Mouse (Mus musculus): ENCODE measurements around the gene Olfr474. TPM values are rescaled to one million over a fixed set of nuclear protein-coding genes. Genes with fewer than 3 reads are reported as not detected.
"Not testable (repeated sequence)": the region's sequence is repeated elsewhere in the genome, so short reads cannot be mapped to it uniquely, and the experiment has no call there.

Gene Olfr474
- not detected in 2 replicates for polyA plus RNA-seq (2012; ENCODE audit: insufficient read depth, low replicate concordance)

- Histone ChIP-seq H3K4me3 (replicated peaks) (no peak within 1 kb of the TSS), H3K27me3 (replicated peaks) (no peaks in the 10 kb centered on the region), H3K4me1 (no peaks in the 10 kb centered on the region), H3K36me3 (replicated peaks; ENCODE audit: low read length) (no peaks in the 10 kb centered on the region), H3K9me3 (peaks cover 13% of the 10 kb centered on the region)
- no peak for TF ChIP-seq FLI1 (IDR thresholded peaks at IDR 0.05; ENCODE audit: low read length)
Observed at GRCm38 (mm10) chr7:107954343-107954742, at the start of gene Olfr474. Gene Olfr474 (plus strand): TSS chr7:107954643.

- TF ChIP-seq FLI1 (IDR thresholded peaks at IDR 0.05; ENCODE audit: low read length) (no peak), GATA1 (IDR thresholded peaks at IDR 0.05; ENCODE audit: borderline replicate concordance, low read length) (no peak)
- no peak within 1 kb of the TSS for H3K4me3 ChIP-seq (replicated peaks)
- no peaks in the 10 kb centered on the region for H3K27me3 ChIP-seq (replicated peaks)
- H3K36me3 ChIP-seq (replicated peaks; ENCODE audit: low read length): no peaks in the 10 kb centered on the region
- H3K9me3 ChIP-seq: no peaks in the 10 kb centered on the region
- no peaks in the 10 kb centered on the region for H3K4me1 ChIP-seq
Observed at GRCm38 (mm10) chr7:107930146-107930545, 24.3 kb upstream of the Olfr474 start, which contains the start of gene Olfr473. Gene Olfr473 (plus strand): TSS chr7:107930446.

GRCm38 (mm10) chr7:107952539-107952938, 1.9 kb upstream of the Olfr474 start:
- not testable (repeated sequence) for H3K4me3 ChIP-seq (replicated peaks); H3K36me3 ChIP-seq (replicated peaks; ENCODE audit: low read length); H3K27me3 ChIP-seq (replicated peaks); H3K4me1 ChIP-seq
- H3K9me3 ChIP-seq: peaks cover 13% of the 10 kb centered on the region

GRCm38 (mm10) chr7:107964503-107964902, 10.1 kb downstream of the Olfr474 start, which contains the start of gene Olfr476:
Gene Olfr476 (plus strand): TSS chr7:107964803.
- H3K36me3 ChIP-seq (replicated peaks; ENCODE audit: low read length): no peaks in the 10 kb centered on the region
- no peak for TF ChIP-seq GATA1 (IDR thresholded peaks at IDR 0.05; ENCODE audit: borderline replicate concordance, low read length)
- no peak for TF ChIP-seq FLI1 (IDR thresholded peaks at IDR 0.05; ENCODE audit: low read length)
- H3K4me1 ChIP-seq: no peaks in the 10 kb centered on the region
- no peaks in the 10 kb centered on the region for H3K9me3 ChIP-seq
- no peak within 1 kb of the TSS for H3K4me3 ChIP-seq (replicated peaks)
- H3K27me3 ChIP-seq (replicated peaks): no peaks in the 10 kb centered on the region

GRCm38 (mm10) chr7:107986393-107986792, 31.9 kb downstream of the Olfr474 start, which contains the start of gene Olfr477:
Gene Olfr477 (plus strand): TSS chr7:107986693.
- Histone ChIP-seq H3K4me3 (replicated peaks) (no peak within 1 kb of the TSS), H3K4me1 (no peaks in the 10 kb centered on the region), H3K9me3 (peaks cover 2% of the 10 kb centered on the region; the same call in 1 of the 2 replicates), H3K27me3 (replicated peaks) (no peaks in the 10 kb centered on the region), H3K36me3 (replicated peaks; ENCODE audit: low read length) (no peaks in the 10 kb centered on the region)
- TF ChIP-seq GATA1 (IDR thresholded peaks at IDR 0.05; ENCODE audit: borderline replicate concordance, low read length) (no peak), FLI1 (IDR thresholded peaks at IDR 0.05; ENCODE audit: low read length) (no peak)

Other genes with a start within 250 kb of the Olfr474 start
- gene Cyb5r2, start 196.6 kb upstream of the Olfr474 start, polyA plus RNA-seq (2012; ENCODE audit: insufficient read depth, low replicate concordance): not detected in 2 replicates
- gene Ovch2, start 153.4 kb upstream of the Olfr474 start, polyA plus RNA-seq (2012; ENCODE audit: insufficient read depth, low replicate concordance): not detected in 2 replicates
- not detected in 2 replicates for gene Olfr467, start 142.4 kb upstream of the Olfr474 start, polyA plus RNA-seq (2012; ENCODE audit: insufficient read depth, low replicate concordance)
- not detected in 2 replicates for gene Olfr469, start 129.1 kb upstream of the Olfr474 start, polyA plus RNA-seq (2012; ENCODE audit: insufficient read depth, low replicate concordance)
- not detected in 2 replicates for gene Olfr470, start 107.2 kb upstream of the Olfr474 start, polyA plus RNA-seq (2012; ENCODE audit: insufficient read depth, low replicate concordance)
- not detected in 2 replicates for gene Olfr472, start 56.7 kb upstream of the Olfr474 start, polyA plus RNA-seq (2012; ENCODE audit: insufficient read depth, low replicate concordance)
- 2.0 TPM in 1 of 2 replicates, not detected in the other for gene Olfr473, start 24.2 kb upstream of the Olfr474 start, polyA plus RNA-seq (2012; ENCODE audit: insufficient read depth, low replicate concordance)
- gene Olfr476, start 10.2 kb downstream of the Olfr474 start, polyA plus RNA-seq (2012; ENCODE audit: insufficient read depth, low replicate concordance): not detected in 2 replicates
- gene Olfr477, start 32.0 kb downstream of the Olfr474 start, polyA plus RNA-seq (2012; ENCODE audit: insufficient read depth, low replicate concordance): not detected in 2 replicates
- not detected in 2 replicates for gene Olfr478, start 79.3 kb downstream of the Olfr474 start, polyA plus RNA-seq (2012; ENCODE audit: insufficient read depth, low replicate concordance)
- gene Olfr479, start 96.0 kb downstream of the Olfr474 start, polyA plus RNA-seq (2012; ENCODE audit: insufficient read depth, low replicate concordance): not detected in 2 replicates
- gene Olfr480, start 112.7 kb downstream of the Olfr474 start, polyA plus RNA-seq (2012; ENCODE audit: insufficient read depth, low replicate concordance): not detected in 2 replicates
- 0.02 TPM in 1 of 2 replicates, not detected in the other for gene Olfr481, start 125.2 kb downstream of the Olfr474 start, polyA plus RNA-seq (2012; ENCODE audit: insufficient read depth, low replicate concordance)
- gene Olfr482, start 142.9 kb downstream of the Olfr474 start, polyA plus RNA-seq (2012; ENCODE audit: insufficient read depth, low replicate concordance): not detected in 2 replicates
- not detected in 2 replicates for gene Olfr483, start 146.2 kb downstream of the Olfr474 start, polyA plus RNA-seq (2012; ENCODE audit: insufficient read depth, low replicate concordance)
- not detected in 2 replicates for gene Olfr484, start 172.8 kb downstream of the Olfr474 start, polyA plus RNA-seq (2012; ENCODE audit: insufficient read depth, low replicate concordance)
- gene Olfr485, start 205.2 kb downstream of the Olfr474 start, polyA plus RNA-seq (2012; ENCODE audit: insufficient read depth, low replicate concordance): not detected in 2 replicates
- not detected in 2 replicates for gene Olfr486, start 218.1 kb downstream of the Olfr474 start, polyA plus RNA-seq (2012; ENCODE audit: insufficient read depth, low replicate concordance)